Mouse (Mus musculus) embryonic facial prominence, embryonic 11.5 days (tissue): ENCODE measurements around the gene Gm3646. TPM values are rescaled to one million over a fixed set of nuclear protein-coding genes. Genes with fewer than 3 reads are reported as not detected.

Experiments
- ATAC-seq: fragments of 200-750 bp; cut with Nextera tagmentation; replicated peaks from 2 replicates; pipeline ENCODE4 v1.8.0; 2017; ENCODE audit warnings: low read depth; ENCODE audit not compliant: insufficient number of reproducible peaks, low FRiP score, low TSS enrichment
- DNase-seq: peaks from one replicate; pipeline ENCODE4 v3.0.0-alpha.2; 2015; ENCODE audit warnings: low spot score
- H3K27ac ChIP-seq: fragments of 300-500 bp; sonication (generic); replicated peaks from 2 replicates; pipeline ENCODE4 v1.5.1; 2014; ENCODE audit warnings: mild to moderate bottlenecking, low read depth, low read length, control low read depth
- H3K27me3 ChIP-seq: fragments of 300-500 bp; sonication (generic); 2 replicates; pipeline ENCODE4 v1.6.1; 2014; ENCODE audit warnings: mild to moderate bottlenecking, low read length, moderate library complexity, mixed read lengths; ENCODE audit not compliant: control insufficient read depth, insufficient read depth
- H3K36me3 ChIP-seq: fragments of 300-500 bp; sonication (generic); replicated peaks from 2 replicates; pipeline ENCODE4 v1.6.1; 2014; ENCODE audit warnings: low read depth, mild to moderate bottlenecking, low read length, moderate library complexity, mixed read lengths; ENCODE audit not compliant: control insufficient read depth, insufficient read depth
- H3K4me1 ChIP-seq: fragments of 300-500 bp; sonication (generic); 2 replicates; pipeline ENCODE4 v1.6.1; 2014; ENCODE audit warnings: low read length, mixed read lengths; ENCODE audit not compliant: control insufficient read depth, insufficient read depth
- H3K4me2 ChIP-seq: fragments of 300-500 bp; sonication (generic); 2 replicates; pipeline ENCODE4 v1.6.1; 2014; ENCODE audit warnings: low read depth, mild to moderate bottlenecking, control low read depth, low read length, moderate library complexity
- H3K4me3 ChIP-seq: fragments of 300-500 bp; sonication (generic); 2 replicates; pipeline ENCODE4 v1.5.1; 2014; ENCODE audit warnings: low read depth, low read length, control low read depth
- H3K9ac ChIP-seq: fragments of 300-500 bp; sonication (generic); replicated peaks from 2 replicates; pipeline ENCODE4 v1.6.1; 2014; ENCODE audit warnings: mild to moderate bottlenecking, control low read depth, low read length
- H3K9me3 ChIP-seq: fragments of 300-500 bp; sonication (generic); replicated peaks from 2 replicates; pipeline ENCODE4 v1.6.1; 2016; ENCODE audit warnings: mild to moderate bottlenecking, low read length, inconsistent platforms, mixed read lengths; ENCODE audit not compliant: control insufficient read depth
- WGBS: fragments of 180-500 bp; shearing (Covaris S2); extraction: QIAGEN DNeasy Blood & Tissue Kit; methylation state at CpG from one replicate; pipeline ENCODE4 v1.1.7; 2014; 5-methylcytosine and 5-hydroxymethylcytosine counted together
- polyA plus RNA-seq: library from polyadenylated mRNA; unstranded; fragments of >200 nt; fragmentation: Nextera tagmentation; extraction: Ambion mirVana; gene quantifications from 2 replicates; pipeline ENCODE4 v1.2.1, GENCODE M21; 2014

Gene Gm3646
- polyA plus RNA-seq, 1 experiment from 2014 or later, result not detected

DNA sequence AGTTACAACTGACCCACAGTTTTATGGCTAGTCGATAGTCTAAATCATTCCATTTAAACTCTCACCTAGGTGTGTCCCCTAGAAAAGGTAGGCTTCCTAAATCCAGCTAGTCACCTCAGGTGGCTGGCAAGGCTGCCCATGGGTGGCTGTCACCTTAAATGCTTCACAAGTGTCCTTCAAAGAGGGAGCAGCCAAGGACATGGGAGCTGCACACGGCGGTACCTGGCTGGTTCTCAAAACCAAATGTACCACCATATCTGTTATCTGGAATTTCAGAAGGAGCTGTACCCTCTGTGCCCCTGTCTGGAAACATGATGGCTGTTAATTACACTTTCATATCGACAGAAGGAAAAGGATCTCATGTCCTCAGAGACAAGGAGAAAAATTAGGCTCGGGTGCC is 31.6 kb downstream of the Gm3646 start:
- ATAC-seq (no peak), DNase-seq (no peak)
- no peaks in the 10 kb centered on the region for H3K36me3 ChIP-seq
- no peak overlapping the region for H3K27ac ChIP-seq
- no peak overlapping the region for H3K4me2 ChIP-seq
- no peak overlapping the region for H3K4me3 ChIP-seq
- WGBS, result 81% methylated on average over 4 of the region's 5 CpGs
- no peak overlapping the region for H3K9ac ChIP-seq
- H3K4me1 ChIP-seq, result no peaks in the 10 kb centered on the region
- H3K9me3 ChIP-seq, result no peaks in the 10 kb centered on the region
- no peaks in the 10 kb centered on the region for H3K27me3 ChIP-seq

DNA sequence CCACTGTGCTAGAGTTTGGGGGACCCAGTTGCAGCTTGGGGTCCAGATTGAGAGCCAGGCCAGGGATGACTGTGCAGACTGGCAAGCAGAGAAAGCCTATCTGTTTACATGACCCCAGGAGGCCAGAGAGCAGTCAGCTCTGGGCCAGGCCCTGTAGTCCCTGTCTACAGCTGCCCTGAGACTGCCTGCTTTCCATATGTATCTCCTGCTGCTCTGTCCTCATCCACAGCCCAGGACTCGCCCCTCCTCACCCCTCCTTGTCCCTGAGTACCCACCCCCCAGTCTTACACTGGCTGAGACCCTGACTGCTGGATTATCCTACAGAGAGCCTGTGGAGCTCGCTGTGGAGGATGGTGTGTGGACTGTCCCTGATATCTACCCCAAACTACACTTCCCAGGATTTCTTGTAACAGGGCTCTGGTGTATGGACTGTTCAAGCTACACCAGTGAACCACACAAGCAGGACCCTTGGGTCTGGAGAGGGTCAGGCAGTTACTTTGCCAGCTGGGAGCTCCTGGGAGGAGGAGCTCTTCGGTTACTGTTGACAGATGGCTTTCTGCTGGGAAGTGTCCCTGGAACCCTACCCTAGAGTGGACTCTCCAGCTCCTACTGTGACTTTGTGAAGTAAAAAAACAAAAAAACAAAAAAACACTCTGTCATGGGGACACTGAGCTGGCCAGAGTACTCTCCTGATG is 32.6 kb downstream of the Gm3646 start:
- H3K36me3 ChIP-seq, result no peaks in the 10 kb centered on the region
- no peaks in the 10 kb centered on the region for H3K9me3 ChIP-seq
- H3K4me1 ChIP-seq, result no peaks in the 10 kb centered on the region
- H3K4me3 ChIP-seq, result no peak overlapping the region
- H3K27me3 ChIP-seq, result no peaks in the 10 kb centered on the region
- H3K9ac ChIP-seq, result no peak overlapping the region
- no peak overlapping the region; the same call in 1 of the 2 replicates for H3K4me2 ChIP-seq
- WGBS, result 14% methylated on average over 3 of the region's 3 CpGs
- no peak for DNase-seq
- ATAC-seq, result peak; percentile 78
- H3K27ac ChIP-seq, result no peak overlapping the region

DNA sequence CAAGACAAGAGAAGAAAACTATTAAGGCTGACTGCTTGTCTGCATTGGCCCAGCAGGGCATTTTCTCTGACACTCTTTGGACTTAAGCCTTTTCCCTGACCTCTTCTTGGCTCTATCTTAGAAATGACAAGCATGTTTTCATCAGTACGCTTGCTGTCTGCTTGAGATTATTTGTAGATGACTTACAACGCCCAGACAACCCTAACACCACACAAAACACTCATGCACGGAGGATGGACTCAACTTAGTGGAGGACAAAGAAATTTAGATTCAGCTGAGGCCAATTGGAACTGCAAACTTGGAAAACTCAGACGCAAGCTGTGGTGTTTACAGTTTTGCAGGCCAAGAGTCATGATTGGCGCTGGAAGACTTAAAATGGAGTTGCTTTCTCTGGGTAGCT is 34.7 kb downstream of the Gm3646 start:
- Histone ChIP-seq H3K36me3 (no peaks in the 10 kb centered on the region), H3K4me1 (no peaks in the 10 kb centered on the region), H3K27ac (no peak overlapping the region), H3K4me3 (no peak overlapping the region), H3K27me3 (no peaks in the 10 kb centered on the region), H3K4me2 (no peak overlapping the region), H3K9me3 (no peaks in the 10 kb centered on the region), H3K9ac (no peak overlapping the region)
- ATAC-seq (no peak), DNase-seq (no peak)
- 82% methylated on average over 5 of the region's 5 CpGs for WGBS

DNA sequence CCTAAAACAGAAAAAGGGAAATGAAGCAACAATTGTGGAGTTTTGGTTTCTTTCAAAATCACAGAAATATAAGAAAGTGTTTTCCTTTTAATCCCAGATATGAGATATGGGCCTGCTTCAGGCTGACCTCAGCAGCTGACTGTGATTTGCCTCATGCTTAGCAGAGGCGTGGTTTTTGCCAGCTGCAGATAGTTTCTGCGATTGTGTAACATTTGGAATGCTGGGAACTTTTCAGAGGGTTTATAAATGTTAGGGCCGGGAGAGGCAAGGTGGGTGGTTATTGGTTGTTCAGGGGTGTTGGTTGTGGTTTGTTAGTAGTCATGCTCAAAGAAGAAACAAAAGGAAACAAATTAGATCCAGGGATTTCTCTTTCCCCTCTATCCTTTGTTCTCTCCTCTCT is 37.1 kb downstream of the Gm3646 start:
- Histone ChIP-seq H3K9me3 (no peaks in the 10 kb centered on the region), H3K4me3 (no peak overlapping the region), H3K4me2 (no peak overlapping the region), H3K4me1 (no peaks in the 10 kb centered on the region), H3K9ac (no peak overlapping the region), H3K27ac (no peak overlapping the region), H3K27me3 (no peaks in the 10 kb centered on the region), H3K36me3 (no peaks in the 10 kb centered on the region)
- ATAC-seq, result no peak
- 62% methylated on average over 3 of the region's 3 CpGs for WGBS
- DNase-seq, result no peak

DNA sequence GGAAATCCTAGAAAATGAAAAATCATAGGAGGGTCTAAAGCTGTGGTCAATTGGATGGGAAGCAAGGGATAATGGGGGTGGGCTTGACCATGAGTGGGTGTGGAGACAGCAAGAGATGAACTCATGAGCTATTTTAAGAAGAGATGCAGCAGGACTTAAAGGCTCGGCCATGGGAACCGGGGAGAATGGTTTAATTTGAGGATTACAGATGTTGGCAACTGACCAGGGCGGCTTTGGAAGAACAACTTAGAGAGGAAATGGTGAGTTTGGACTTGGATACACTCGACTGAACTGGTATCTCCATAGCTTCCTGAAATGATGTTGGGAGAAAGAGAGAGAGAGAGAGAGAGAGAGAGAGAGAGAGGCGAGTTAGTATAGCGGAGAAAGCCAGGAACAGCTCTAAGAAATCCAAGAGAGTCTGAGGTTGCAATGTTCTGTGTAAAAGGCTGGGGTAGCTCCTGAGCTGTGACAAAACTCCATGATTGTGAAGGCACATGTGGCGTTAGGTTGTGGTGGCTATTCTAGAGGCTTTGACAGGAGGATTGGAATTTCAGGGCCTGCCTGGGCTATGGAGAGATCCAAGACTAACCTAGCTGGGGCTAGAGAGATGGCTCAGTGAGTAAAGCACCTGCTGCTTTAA is 39.2 kb downstream of the Gm3646 start:
- ATAC-seq (no peak), DNase-seq (no peak)
- Histone ChIP-seq H3K27me3 (no peaks in the 10 kb centered on the region), H3K4me2 (no peak overlapping the region), H3K9ac (no peak overlapping the region), H3K4me3 (no peak overlapping the region), H3K27ac (no peak overlapping the region), H3K36me3 (no peaks in the 10 kb centered on the region), H3K4me1 (peaks cover 3% of the 10 kb centered on the region; the same call in 1 of the 2 replicates), H3K9me3 (no peaks in the 10 kb centered on the region)
- 89% methylated on average over 7 of the region's 7 CpGs for WGBS

DNA sequence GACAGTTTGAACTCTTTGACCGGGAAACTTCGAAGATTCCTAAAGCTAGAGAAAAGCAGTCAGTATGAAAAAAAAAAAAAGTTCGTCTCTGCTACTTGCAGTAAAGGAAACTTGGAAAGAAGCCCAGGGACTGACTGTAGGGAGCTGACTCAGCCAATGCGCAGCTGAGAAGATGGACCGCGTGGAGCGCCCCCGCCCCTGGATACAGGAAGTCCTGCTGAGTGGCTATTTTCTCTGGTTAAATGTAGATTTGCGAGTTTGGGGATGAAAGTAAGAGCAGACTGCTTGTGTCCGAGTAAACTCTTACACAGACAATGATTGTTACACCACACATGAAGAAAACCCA is 43.1 kb downstream of the Gm3646 start:
- peak; percentile 72 for DNase-seq
- H3K4me2 ChIP-seq, result no peak overlapping the region; the same call in 1 of the 2 replicates
- H3K9me3 ChIP-seq, result no peaks in the 10 kb centered on the region
- peaks cover 3% of the 10 kb centered on the region; the same call in 1 of the 2 replicates for H3K4me1 ChIP-seq
- 4% methylated on average over 10 of the region's 10 CpGs for WGBS
- no peaks in the 10 kb centered on the region for H3K36me3 ChIP-seq
- H3K4me3 ChIP-seq, result no peak overlapping the region
- no peak overlapping the region for H3K9ac ChIP-seq
- no peak overlapping the region for H3K27ac ChIP-seq
- no peaks in the 10 kb centered on the region for H3K27me3 ChIP-seq
- ATAC-seq, result no peak

DNA sequence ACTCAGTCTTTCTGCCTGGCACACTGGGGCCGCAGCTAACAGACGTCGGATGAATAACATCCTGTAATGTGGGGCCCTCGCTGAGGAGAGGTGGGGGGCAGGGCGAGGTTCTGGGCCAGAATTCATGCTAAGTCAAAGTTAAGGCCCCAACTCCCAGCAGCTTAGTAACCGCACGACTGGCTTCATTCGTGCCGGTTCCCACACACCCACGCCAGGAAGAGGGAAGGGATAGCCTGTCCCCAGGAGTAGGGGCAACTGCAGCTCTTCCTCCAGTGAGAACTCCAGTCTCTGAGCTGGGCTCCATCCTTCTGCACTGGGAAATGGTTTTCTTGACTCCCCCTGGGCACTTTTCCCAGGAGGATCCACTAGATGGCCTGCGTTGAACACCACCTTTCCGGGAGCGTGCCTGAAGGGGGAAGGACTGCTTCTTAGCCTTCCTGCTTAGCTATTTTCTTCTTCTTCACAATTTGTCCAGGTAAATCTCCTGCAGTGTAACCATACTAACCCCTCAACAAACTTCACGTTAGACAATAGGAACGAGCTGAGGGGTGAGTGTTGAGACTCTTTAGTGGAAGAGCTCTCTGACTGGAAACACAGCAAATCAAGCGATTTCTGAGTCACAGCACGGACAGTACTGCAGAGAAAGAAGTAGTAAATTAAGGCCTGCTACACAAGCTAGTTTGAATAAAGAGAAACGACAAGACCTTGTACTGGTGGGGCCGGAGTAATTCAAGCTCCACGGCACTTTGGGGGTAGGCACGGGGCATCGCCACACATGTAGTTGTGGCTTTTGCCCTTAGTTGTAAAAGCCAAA is 43.7 kb downstream of the Gm3646 start:
- no peak overlapping the region for H3K27ac ChIP-seq
- peak; percentile 82 for DNase-seq
- no peak overlapping the region for H3K4me3 ChIP-seq
- no peaks in the 10 kb centered on the region for H3K27me3 ChIP-seq
- peaks cover 3% of the 10 kb centered on the region; the same call in 1 of the 2 replicates for H3K4me1 ChIP-seq
- WGBS, result 5% methylated on average over 22 of the region's 22 CpGs
- H3K9ac ChIP-seq, result no peak overlapping the region; the same call in 1 of the 2 replicates
- H3K4me2 ChIP-seq, result peak overlapping the region; percentile 11; the same call in 1 of the 2 replicates
- ATAC-seq, result no peak
- no peaks in the 10 kb centered on the region for H3K9me3 ChIP-seq
- no peaks in the 10 kb centered on the region for H3K36me3 ChIP-seq
